Mouse (Mus musculus): Measurements from ENCODE around the gene Bclaf1.

Bclaf1 gene

GRCm38 (mm10) chr10:20314797-20315196 is 2.5 kb downstream of the Bclaf1 start:
- in situ Hi-C loops (cut with MboI, MseI), result no loop called here

DNA sequence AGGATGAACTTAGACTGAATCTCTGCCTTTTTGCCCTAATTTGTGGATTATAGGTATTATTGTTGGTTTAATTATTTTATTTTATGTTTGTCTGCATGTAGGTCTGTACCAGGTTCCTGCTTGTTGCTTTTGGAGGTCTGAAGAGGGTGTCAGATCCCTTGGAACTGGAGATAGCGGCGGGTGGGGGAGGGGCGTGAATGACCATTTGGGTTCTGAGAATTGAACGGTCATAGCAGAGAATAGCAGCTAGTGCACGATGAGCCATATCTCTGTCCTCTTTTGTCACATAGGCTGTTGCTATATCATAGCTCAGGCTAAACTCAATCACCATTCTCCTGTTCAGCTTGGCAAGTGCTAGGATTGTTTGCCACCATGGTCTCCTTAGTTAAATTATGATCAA is 5.2 kb downstream of the Bclaf1 start:
- in situ Hi-C loops (cut with MboI, MseI), result no loop called here

DNA sequence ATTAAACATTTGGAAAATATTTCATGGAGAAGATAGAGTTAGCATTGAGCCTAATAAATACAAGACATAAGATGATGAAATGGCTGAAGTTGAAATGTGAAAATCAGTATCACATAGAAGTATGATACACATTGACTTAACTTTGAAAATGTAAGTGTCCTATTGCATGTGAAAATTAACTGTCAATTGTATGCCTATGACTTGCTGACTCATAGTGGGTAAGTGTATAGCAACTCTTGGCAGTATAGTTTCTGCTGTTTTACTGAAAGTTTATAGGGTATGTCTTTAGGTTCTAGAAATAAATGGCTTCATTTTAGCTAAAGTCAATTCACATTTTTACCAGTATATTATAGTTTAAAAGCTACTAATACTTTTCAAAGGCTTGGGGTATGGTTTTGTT is 14.0 kb downstream of the Bclaf1 start:
- in situ Hi-C loops (cut with MboI, MseI), result loop anchor here in 1 of 2 experiments (25.0 kb wide), 1 partner anchor 961 kb away; the partner anchor contains the start of gene Hbs1l

- in situ Hi-C loops (cut with MboI, MseI), result loop anchor here in 1 of 2 experiments (25.0 kb wide), 1 partner anchor 956 kb away; the partner anchor contains the start of gene Hbs1l
These were observed 19.0 kb downstream of the Bclaf1 start for GRCm38 (mm10) chr10:20331262-20331661.

DNA sequence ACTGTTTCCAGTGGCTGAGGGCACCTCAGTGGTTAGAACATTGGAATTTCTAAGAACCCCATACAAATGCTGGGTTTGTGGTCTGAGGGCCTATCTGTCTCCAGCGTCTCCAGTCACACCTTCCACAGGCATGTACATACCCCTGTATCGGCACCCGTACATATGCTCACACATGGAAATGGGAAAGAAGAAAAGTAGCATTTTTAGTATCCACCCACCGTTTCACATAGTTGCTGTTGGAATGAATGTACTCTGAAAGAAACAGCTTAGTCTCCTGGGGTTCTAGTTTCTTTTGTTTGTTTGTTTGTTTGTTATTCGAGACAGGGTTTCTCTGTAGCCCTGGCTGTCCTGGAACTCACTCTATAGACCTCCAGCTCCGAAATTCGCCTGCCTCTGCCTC is 25.6 kb downstream of the Bclaf1 start:
- in situ Hi-C loops (cut with MboI, MseI), result loop anchor here in 1 of 2 experiments (25.0 kb wide), 1 partner anchor 949 kb away; the partner anchor contains the start of gene Hbs1l

DNA sequence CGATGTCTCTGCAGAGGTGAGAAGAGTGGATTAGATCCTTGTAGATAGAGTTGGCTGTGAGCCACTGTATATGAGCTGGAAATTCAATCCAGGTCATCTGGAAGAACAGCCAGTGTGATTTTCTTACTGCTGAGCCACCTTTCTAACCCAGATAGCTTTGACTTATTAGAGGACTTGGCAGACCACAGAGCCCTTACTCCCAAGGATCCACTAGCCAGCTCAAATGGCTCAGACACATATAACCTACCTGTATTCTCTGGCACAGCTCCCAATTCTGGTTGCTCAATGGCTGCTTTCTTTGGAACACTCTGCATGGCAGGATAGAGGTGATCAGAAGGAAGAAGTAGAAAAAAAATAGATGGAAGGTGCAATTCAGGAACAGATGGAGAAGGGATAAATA is 33.5 kb downstream of the Bclaf1 start:
- in situ Hi-C loops (cut with MboI, MseI), result loop anchor here in 1 of 2 experiments (25.0 kb wide), 1 partner anchor 942 kb away; the partner anchor contains the start of gene Hbs1l

DNA sequence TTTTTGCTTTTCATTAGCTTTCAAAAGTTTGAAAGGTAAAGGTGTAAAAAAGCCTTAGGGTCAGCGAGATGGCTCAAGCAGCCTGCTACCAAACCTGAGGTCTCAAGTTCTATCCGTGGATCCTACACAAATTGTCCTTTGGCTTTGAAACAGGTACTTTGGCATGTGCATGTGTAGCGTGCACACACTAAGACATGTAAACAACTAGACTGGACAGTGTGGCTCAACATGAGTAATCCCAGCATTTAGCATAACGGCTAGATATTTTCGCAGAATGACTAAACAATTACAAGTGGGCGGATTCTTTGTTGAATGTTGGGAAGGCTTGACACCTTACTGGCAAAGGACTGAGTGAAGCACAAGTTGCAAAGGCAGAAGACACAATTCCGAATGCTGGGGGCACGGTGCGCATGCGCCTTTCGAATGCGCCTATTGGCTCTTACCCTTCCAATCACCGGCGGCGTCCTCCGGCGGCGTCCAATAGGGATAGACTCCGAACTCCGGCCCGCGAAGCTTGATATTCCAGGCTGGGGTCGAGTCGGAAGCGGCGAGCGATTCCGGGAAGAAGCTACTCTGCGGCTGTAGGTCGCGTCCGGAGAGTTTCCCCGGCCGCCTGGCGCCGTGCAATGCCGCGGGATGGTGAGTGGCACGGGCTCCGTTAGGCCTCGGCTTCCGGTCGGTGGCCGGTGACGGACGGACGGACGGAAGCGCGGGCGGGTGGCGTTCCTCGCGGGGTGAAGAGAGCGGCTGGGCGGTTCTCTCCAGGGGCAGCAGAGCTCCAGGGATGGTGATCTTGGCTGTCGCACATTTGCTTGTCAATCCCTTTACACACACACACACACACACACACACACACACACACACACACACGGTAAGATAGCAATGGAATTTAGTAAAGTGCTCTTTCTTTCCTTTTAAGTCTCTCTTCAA is 35.3 kb downstream of the Bclaf1 start, which contains the start of gene Mtfr2:
Gene Mtfr2, plus strand, starts transcription at position 486 of the 930 bp plus-strand sequence.
- in situ Hi-C loops (cut with MboI, MseI), result loop anchor here in 1 of 2 experiments (25.0 kb wide), 1 partner anchor 940 kb away; the partner anchor contains the start of gene Hbs1l

DNA sequence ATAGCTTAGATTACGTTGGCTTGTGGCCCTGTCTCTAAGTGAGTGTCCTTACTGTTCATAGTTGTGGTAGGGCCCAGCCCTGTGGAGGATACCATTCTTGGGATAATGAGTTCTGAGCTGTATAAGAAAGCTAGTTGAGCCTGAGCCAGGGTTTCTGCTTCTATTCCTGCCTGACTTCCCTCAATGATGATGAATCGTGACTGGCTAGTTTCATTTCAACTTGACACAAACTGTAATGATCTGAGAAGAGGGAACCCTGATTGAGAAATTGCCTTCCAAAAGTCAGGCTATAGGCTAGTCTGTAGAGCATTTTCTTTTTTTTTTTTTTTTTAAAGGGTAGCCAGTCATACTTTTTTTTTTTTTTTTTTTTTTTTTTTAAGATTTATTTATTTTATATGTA is 36.6 kb downstream of the Bclaf1 start:
- in situ Hi-C loops (cut with MboI, MseI), result loop anchor here in 1 of 2 experiments (25.0 kb wide), 1 partner anchor 938 kb away; the partner anchor contains the start of gene Hbs1l

- in situ Hi-C loops (cut with MboI, MseI), result loop anchor here in 1 of 2 experiments (5.0 kb wide), 1 partner anchor 576 kb away; no protein-coding TSS in a partner anchor
These were observed 49.5 kb downstream of the Bclaf1 start for GRCm38 (mm10) chr10:20361542-20362449.

DNA sequence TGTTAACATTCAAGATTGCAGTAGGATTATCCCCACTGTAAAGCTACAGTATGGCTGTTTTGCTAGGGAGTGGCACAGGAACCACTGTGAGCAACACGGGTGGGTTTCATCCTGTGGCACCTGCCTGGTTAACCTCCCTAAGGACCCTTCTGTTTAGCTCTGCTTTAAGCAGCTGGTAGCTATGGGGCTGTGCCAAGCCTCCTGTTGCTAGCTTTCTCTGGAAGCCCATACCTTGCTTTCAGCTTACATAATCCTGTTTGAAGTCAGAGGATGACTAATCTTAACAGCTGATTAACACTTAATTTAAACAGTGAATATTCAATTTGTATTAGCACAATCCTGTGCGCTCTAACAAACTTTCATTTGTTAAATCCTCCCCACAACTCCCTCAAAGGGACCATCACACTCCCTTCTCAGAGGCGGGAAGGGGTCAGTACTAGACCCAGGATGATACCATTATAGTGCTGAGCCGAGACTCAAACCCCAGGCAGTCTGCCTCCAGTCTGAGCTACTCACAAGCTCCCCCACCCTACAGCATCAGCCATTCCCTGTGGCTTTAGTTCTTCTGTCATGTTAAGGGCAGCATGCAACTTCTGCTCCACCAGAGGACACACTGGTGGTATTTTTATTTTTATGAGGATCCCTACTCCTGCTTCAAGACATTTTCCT is 50.3 kb downstream of the Bclaf1 start:
- in situ Hi-C loops (cut with MboI, MseI), result loop anchor here in 1 of 2 experiments (5.0 kb wide), 1 partner anchor 575 kb away; no protein-coding TSS in a partner anchor

DNA sequence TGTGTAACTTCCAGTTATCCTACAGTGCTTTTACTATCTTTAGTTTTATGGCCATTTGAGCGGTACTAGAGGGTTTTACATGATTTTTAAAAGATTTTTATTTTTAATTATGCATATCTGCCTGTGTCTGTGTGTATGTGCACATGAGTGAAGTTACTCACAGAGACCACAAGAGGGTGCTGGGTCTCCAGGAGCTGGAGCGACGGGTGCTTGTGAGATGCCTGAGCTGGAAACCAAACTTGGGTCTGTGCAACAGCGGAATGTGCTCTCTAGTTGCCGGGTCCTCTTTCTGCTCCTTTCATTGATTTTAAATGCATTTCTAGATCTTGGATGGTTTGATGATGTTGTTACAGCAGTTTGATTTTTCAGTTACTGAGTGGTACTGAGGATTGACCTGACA is 59.8 kb downstream of the Bclaf1 start:
- in situ Hi-C loops (cut with MboI, MseI), result no loop called here

- in situ Hi-C loops (cut with MboI, MseI), result no loop called here
These were observed 65.4 kb downstream of the Bclaf1 start for GRCm38 (mm10) chr10:20377621-20378020.

DNA sequence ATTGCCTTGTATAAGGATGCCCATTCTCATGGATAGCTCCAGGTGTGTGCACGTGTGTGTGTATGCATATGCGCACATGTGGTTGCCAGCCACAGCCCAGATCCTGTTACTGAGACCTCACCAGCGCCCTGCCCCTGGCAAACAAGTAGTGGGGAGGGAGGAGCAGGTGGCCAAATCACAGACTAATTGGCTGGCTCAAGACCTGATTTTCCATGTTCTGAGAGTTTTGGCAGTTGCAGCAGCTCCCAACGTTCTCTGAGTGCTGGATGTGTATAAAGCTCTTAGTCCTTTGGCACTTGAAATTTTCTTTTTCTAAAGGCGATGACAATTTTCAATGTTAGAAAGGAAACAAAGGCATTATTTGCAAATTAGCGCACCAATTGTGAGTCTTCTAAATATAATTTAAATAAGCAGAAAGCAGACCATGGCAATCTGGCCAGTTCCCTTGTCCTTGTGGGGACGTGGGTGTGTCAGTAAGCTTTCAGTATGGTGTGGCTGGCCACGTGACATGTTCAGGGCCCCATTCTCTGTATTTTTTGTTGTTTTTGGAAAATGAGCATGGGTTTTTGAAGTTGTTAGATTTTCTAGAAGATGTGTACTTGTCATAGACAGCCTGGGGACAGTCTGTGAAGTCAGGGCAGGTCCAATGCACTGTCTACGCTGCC is 66.9 kb downstream of the Bclaf1 start:
- in situ Hi-C loops (cut with MboI, MseI), result no loop called here

- in situ Hi-C loops (cut with MboI, MseI), result no loop called here
These were observed 68.5 kb downstream of the Bclaf1 start for GRCm38 (mm10) chr10:20380798-20381197.

GRCm38 (mm10) chr10:20381352-20381751 is 69.1 kb downstream of the Bclaf1 start:
- in situ Hi-C loops (cut with MboI, MseI), result no loop called here

DNA sequence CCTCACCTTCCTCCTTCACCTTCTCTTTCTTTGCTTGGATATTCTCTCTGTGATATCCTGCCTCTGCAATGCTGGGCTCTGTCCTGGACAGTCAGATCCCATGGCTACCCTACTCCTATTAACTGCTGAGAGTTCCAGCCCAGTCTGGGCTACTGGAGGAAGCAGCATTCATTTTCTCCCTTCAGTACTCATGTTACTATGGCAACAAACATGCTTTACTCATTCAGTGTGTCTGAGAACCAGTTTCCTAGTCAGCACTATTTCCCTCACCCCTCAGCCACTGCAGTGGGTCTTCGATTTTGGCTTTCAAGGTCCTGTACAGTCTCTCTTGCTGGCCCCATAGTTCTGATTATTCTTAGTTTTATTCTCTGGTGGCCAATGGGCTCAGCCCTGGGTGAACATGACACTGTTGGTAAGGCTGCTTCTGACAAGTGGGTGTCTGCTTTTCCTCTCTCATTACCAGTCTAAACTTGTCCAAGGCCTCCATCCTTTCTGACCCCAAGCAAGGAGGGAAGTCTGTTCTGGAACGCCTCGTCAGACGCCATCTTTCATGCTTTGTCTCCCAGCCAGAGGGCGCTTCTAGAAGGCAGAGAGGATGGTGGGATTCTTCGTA is 70.6 kb downstream of the Bclaf1 start:
- in situ Hi-C loops (cut with MboI, MseI), result no loop called here

GRCm38 (mm10) chr10:20390568-20390967 is 78.3 kb downstream of the Bclaf1 start:
- in situ Hi-C loops (cut with MboI, MseI), result no loop called here
